Mouse (Mus musculus) MEL (cell line): ENCODE results near the gene Spdef. TPM values are rescaled to one million over a fixed set of nuclear protein-coding genes. Genes with fewer than 3 reads are reported as not detected.

Experiments used
- DNase-seq: peaks from one replicate; pipeline ENCODE4 v3.0.0; 2011; ENCODE audit warnings: low read depth, low spot score
- H3K27ac ChIP-seq: 2 replicates; pipeline ENCODE4 v1.5.1; 2012; ENCODE audit warnings: low read depth, mild to moderate bottlenecking, control low read depth, low read length, moderate library complexity; ENCODE audit not compliant: control insufficient read depth
- H3K27me3 ChIP-seq, 2 experiments: fragments of 150-350 bp in 1 of 2; sonication (generic) in 1 of 2; 2 replicates each; pipeline ENCODE4 v1.6.1; 2012; ENCODE audit warnings: low read length in 2 of 2, mild to moderate bottlenecking in 2 of 2, improper control_type of control experiment in 1 of 2, moderate library complexity in 1 of 2; ENCODE audit not compliant: insufficient read depth in 2 of 2, control insufficient read depth in 1 of 2
- H3K36me3 ChIP-seq, 2 experiments: 2 replicates each; pipeline ENCODE4 v1.6.1; 2012 to 2014; ENCODE audit warnings: low read length in 2 of 2, improper control_type of control experiment in 1 of 2, inconsistent platforms in 1 of 2, mild to moderate bottlenecking in 1 of 2; ENCODE audit not compliant: insufficient read depth in 2 of 2, control insufficient read depth in 1 of 2
- H3K4me1 ChIP-seq, 2 experiments: fragments of 150-350 bp in 1 of 2; sonication (generic) in 1 of 2; 2 replicates each; pipeline ENCODE4 v1.6.1; 2012; ENCODE audit warnings: low read length in 2 of 2, improper control_type of control experiment in 1 of 2, mild to moderate bottlenecking in 1 of 2; ENCODE audit not compliant: insufficient read depth in 2 of 2, control insufficient read depth in 1 of 2
- H3K4me3 ChIP-seq, 2 experiments: fragments of 150-350 bp in 1 of 2; sonication (generic) in 1 of 2; 2 replicates each; pipeline ENCODE4 v1.5.1; 2012; ENCODE audit warnings: low read depth in 2 of 2, low read length in 2 of 2, mild to moderate bottlenecking in 2 of 2, moderate library complexity in 2 of 2, control low read depth in 1 of 2, improper control_type of control experiment in 1 of 2; ENCODE audit not compliant: control insufficient read depth in 1 of 2, insufficient read depth in 1 of 2
- H3K79me2 ChIP-seq: 2 replicates; pipeline ENCODE4 v1.6.1; 2012; ENCODE audit warnings: mild to moderate bottlenecking, low read length, moderate library complexity; ENCODE audit not compliant: control insufficient read depth, poor library complexity, insufficient read depth
- H3K9ac ChIP-seq: 2 replicates; pipeline ENCODE4 v1.6.1; 2012; ENCODE audit warnings: low read depth, mild to moderate bottlenecking, control low read depth, low read length, moderate library complexity; ENCODE audit not compliant: control insufficient read depth, poor library complexity, severe bottlenecking
- H3K9me3 ChIP-seq: fragments of 150-350 bp; sonication (generic); replicated peaks from 2 replicates; pipeline ENCODE4 v1.6.1; 2012; ENCODE audit warnings: mild to moderate bottlenecking, low read length, improper control_type of control experiment, moderate library complexity; ENCODE audit not compliant: insufficient read depth
- CHD1 ChIP-seq: IDR thresholded peaks from 2 replicates; pipeline ENCODE4 v1.6.1; 2012; ENCODE audit warnings: low read depth, mild to moderate bottlenecking, inconsistent platforms, low read length, improper control_type of control experiment
- CTCF ChIP-seq, 3 experiments: IDR thresholded peaks in 2 of 3; conservative IDR thresholded peaks in 1 of 3; 2 replicates each; pipeline ENCODE4 v1.5.1; 2011 to 2012; ENCODE audit warnings: low read length in 3 of 3, low read depth in 2 of 3, mild to moderate bottlenecking in 2 of 3, improper control_type of control experiment in 1 of 3, inconsistent platforms in 1 of 3, mixed read lengths in 1 of 3, moderate library complexity in 1 of 3; ENCODE audit not compliant: control insufficient read depth in 1 of 3, insufficient read depth in 1 of 3, poor library complexity in 1 of 3, severe bottlenecking in 1 of 3
- ELF1 ChIP-seq: IDR thresholded peaks from 2 replicates; pipeline ENCODE4 v1.6.1; 2014; ENCODE audit warnings: low read depth, mild to moderate bottlenecking, inconsistent platforms, low read length, improper control_type of control experiment, moderate library complexity
- ETS1 ChIP-seq: IDR thresholded peaks from 2 replicates; pipeline ENCODE4 v1.6.1; 2012; ENCODE audit warnings: low read depth, mild to moderate bottlenecking, inconsistent platforms, low read length, improper control_type of control experiment, moderate library complexity
- GABPA ChIP-seq: IDR thresholded peaks from 2 replicates; pipeline ENCODE4 v1.6.1; 2012; ENCODE audit warnings: low read depth, mild to moderate bottlenecking, inconsistent platforms, low read length, improper control_type of control experiment, moderate library complexity
- GATA1 ChIP-seq: IDR thresholded peaks from 2 replicates; pipeline ENCODE4 v1.6.1; 2011; ENCODE audit warnings: low read depth, low read length, improper control_type of control experiment
- HCFC1 ChIP-seq: IDR thresholded peaks from 2 replicates; pipeline ENCODE4 v1.6.1; 2012; ENCODE audit warnings: low read depth, mild to moderate bottlenecking, inconsistent platforms, low read length, improper control_type of control experiment, moderate library complexity
- JUND ChIP-seq: IDR thresholded peaks from 2 replicates; pipeline ENCODE4 v1.6.1; 2011; ENCODE audit warnings: low read depth, mild to moderate bottlenecking, improper control_type of control experiment, low read length
- KAT2A ChIP-seq: conservative IDR thresholded peaks from 2 replicates; pipeline ENCODE4 v1.6.1; 2012; ENCODE audit warnings: low read depth, low read length, improper control_type of control experiment, inconsistent platforms
- MAX ChIP-seq: IDR thresholded peaks from 2 replicates; pipeline ENCODE4 v1.6.1; 2011; ENCODE audit warnings: low read length, improper control_type of control experiment
- MEF2A ChIP-seq: IDR thresholded peaks from 2 replicates; pipeline ENCODE4 v1.6.1; 2014; ENCODE audit warnings: low read depth, mild to moderate bottlenecking, inconsistent platforms, low read length, improper control_type of control experiment; ENCODE audit not compliant: poor library complexity, insufficient replicate concordance, severe bottlenecking; ENCODE audit errors: extremely low read depth
- MXI1 ChIP-seq: IDR thresholded peaks from 2 replicates; pipeline ENCODE4 v1.6.1; 2011; ENCODE audit warnings: mild to moderate bottlenecking, low read depth, low read length, improper control_type of control experiment
- MYB ChIP-seq: IDR thresholded peaks from 2 replicates; pipeline ENCODE4 v1.6.1; 2011; ENCODE audit warnings: mild to moderate bottlenecking, low read depth, low read length, improper control_type of control experiment
- POLR2AphosphoS5 ChIP-seq: IDR thresholded peaks from 2 replicates; pipeline ENCODE4 v1.6.1; 2012; ENCODE audit warnings: low read depth, borderline replicate concordance, mild to moderate bottlenecking, inconsistent platforms, low read length, moderate library complexity, mixed read lengths
- TCF12 ChIP-seq: IDR thresholded peaks from 2 replicates; pipeline ENCODE4 v1.6.1; 2014; ENCODE audit warnings: low read depth, mild to moderate bottlenecking, inconsistent platforms, low read length, improper control_type of control experiment, moderate library complexity
- UBTF ChIP-seq: IDR thresholded peaks from 2 replicates; pipeline ENCODE4 v1.6.1; 2012; ENCODE audit warnings: low read depth, mild to moderate bottlenecking, inconsistent platforms, low read length, improper control_type of control experiment, moderate library complexity, borderline replicate concordance; ENCODE audit not compliant: insufficient read depth
- USF1 ChIP-seq: IDR thresholded peaks from 2 replicates; pipeline ENCODE4 v1.6.1; 2014; ENCODE audit warnings: low read depth, mild to moderate bottlenecking, inconsistent platforms, low read length, improper control_type of control experiment, moderate library complexity
- ZC3H11A ChIP-seq: IDR thresholded peaks from 2 replicates; pipeline ENCODE4 v1.6.1; 2012; ENCODE audit warnings: low read depth, mild to moderate bottlenecking, inconsistent platforms, low read length, improper control_type of control experiment
- polyA plus RNA-seq, 2 experiments: library from polyadenylated mRNA; stranded (reverse) in 1 of 2; unstranded in 1 of 2; fragments of >175 nt in 1 of 2; fragments of >200 nt in 1 of 2; gene quantifications; 2 replicates each; pipeline versions ENCODE4 v1.2.1 to v1.2.4; 2012; ENCODE audit warnings: low replicate concordance in 2 of 2, low read depth in 1 of 2; ENCODE audit not compliant: insufficient read length in 2 of 2, insufficient read depth in 1 of 2, missing spikeins in 1 of 2
- total RNA-seq: library from RNA; depleted of rRNA; stranded (reverse); fragments of 300-350 nt; gene quantifications from 2 replicates; pipeline ENCODE4 v1.2.3, GENCODE M21; 2012

Spdef gene
- total and polyA plus RNA-seq, 3 experiments: 0.11 TPM; not detected in 2

- Histone ChIP-seq H3K36me3 (no peaks in the 10 kb centered on the region), H3K27ac (no peak overlapping the region), H3K9ac (no peak overlapping the region), H3K4me3 (no peak overlapping the region), H3K27me3 (peaks cover 0 to 3% of the 10 kb centered on the region in 2 experiments; a peak in 1 of 4 replicates), H3K79me2 (no peaks in the 10 kb centered on the region), H3K4me1 (no peaks in the 10 kb centered on the region), H3K9me3 (no peaks in the 10 kb centered on the region)
- TF ChIP-seq GABPA: no peak
- TF ChIP-seq MYB: no peak
- TF ChIP-seq CTCF (IDR thresholded peaks at IDR 0.05 in 2 of 3, conservative IDR thresholded peaks at IDR 0.05 in 1 of 3; ENCODE audit: control insufficient read depth in 1 of 3, insufficient read depth in 1 of 3, low read depth in 2 of 3, low read length in 3 of 3, poor library complexity in 1 of 3, severe bottlenecking in 1 of 3): no peak
- TF ChIP-seq TCF12: no peak
- no peak for TF ChIP-seq CHD1
- TF ChIP-seq KAT2A: no peak
- no peak for TF ChIP-seq UBTF
- no peak for TF ChIP-seq POLR2AphosphoS5
- no peak for TF ChIP-seq MAX
- no peak for TF ChIP-seq ZC3H11A
- TF ChIP-seq HCFC1: no peak
- TF ChIP-seq MEF2A: no peak
- TF ChIP-seq MXI1: no peak
- DNase-seq: no peak
These were observed 43.2 kb downstream of the Spdef start for GRCm38 (mm10) chr17:27685550-27685913.

DNA sequence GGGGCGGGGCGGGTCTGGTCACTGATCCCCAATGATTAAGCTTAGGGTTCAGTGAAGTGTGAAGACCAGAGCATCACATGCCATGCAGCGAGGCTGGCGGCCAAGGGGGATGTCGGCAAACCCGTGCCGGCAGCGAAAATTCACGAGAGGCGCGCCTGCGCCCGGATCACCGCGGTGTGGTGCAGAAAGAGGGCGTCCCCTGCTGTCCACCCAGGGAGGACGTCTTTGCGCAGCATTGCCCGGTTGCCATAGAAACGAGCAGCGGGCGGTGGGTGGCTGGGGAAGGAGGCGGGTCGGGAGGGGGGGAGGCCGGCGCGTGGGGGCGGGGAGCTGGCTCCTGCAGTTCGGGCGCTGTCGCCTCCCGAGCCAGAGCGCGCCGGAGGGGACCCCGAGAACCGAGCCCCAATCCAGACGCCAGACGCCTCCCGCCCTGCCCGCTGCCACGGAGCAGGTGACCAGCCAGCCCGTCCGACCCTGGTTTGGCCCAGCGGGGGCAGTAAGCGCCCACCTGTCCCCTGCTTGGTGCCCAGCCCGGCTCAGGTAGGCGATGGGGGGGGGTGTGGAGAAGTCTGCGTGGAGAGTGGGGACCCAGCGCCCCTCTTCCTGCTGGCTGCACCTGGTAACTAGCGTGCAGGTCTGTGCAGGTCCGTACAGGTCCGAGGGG lies 43.7 kb downstream of the Spdef start:
- Histone ChIP-seq H3K4me1 (no peaks in the 10 kb centered on the region), H3K79me2 (no peaks in the 10 kb centered on the region), H3K9me3 (no peaks in the 10 kb centered on the region), H3K27me3 (peaks cover 0 to 3% of the 10 kb centered on the region in 2 experiments; a peak in 1 of 4 replicates), H3K27ac (no peak overlapping the region), H3K36me3 (no peaks in the 10 kb centered on the region), H3K4me3 (no peak overlapping the region), H3K9ac (no peak overlapping the region)
- TF ChIP-seq ELF1 (no peak), USF1 (no peak), JUND (no peak), GATA1 (no peak), CHD1 (no peak), ETS1 (no peak)
- DNase-seq: no peak
